In genomic region chr12:44345251-44345650, GRCm38 (mm10) we compare ENCODE assay signal across 30 mouse cellular contexts. TPM values are rescaled to one million over a fixed set of nuclear protein-coding genes. Genes with fewer than 3 reads are reported as not detected.
DNase-seq lines count a peak whose midpoint lies in the region; ATAC-seq and TF ChIP-seq lines count a peak whose summit lies in the region.
"Had no signal": no experiment of that assay in that cellular context is flagged by ENCODE, and none has a peak within 500 bp of the region (broad histone marks: within the 10 kb centered on the region; RNA-seq: fewer than 3 reads in every experiment).

No protein-coding gene starts in this region.

- DNase-seq in forebrain, embryonic 10.5 days (ENCODE audit: extremely low spot score, low spot score): no peak
- no peak for DNase-seq in hindbrain, postnatal 0 days (ENCODE audit: low spot score)
- no peak for DNase-seq in hindbrain, embryonic 10.5 days (ENCODE audit: low spot score)
- no peak for DNase-seq in CH12.LX (ENCODE audit: extremely low read depth)
- DNase-seq in retina, embryonic 14.5 days (ENCODE audit: low spot score): peak; percentile 63
- DNase-seq: adrenal gland, postnatal 10 days; cerebellum, adult 11 months; cerebellum, adult 9-10 months; cerebellum, postnatal 36 days; gastrocnemius, postnatal 25 days; heart, adult 18-20 months; heart, postnatal 10 days; kidney, adult 18-20 months; kidney, postnatal 25 days; left cerebral cortex, postnatal 4 days; liver, postnatal 0 days; lung, postnatal 36 days; thymus, postnatal 14 days had no signal

- ATAC-seq in forebrain, embryonic 15.5 days (replicated peaks): no peak
- ATAC-seq in hindbrain, postnatal 0 days: no peak
- ATAC-seq in heart, embryonic 11.5 days (replicated peaks; ENCODE audit: insufficient number of reproducible peaks, low FRiP score, low TSS enrichment): no peak
- ATAC-seq: liver, embryonic 12.5 days; liver, postnatal 0 days; Patski had no signal

- WGBS in forebrain, embryonic 10.5 days: 43% methylated on average over 5 of the region's 5 CpGs
- 12% methylated on average over 5 of the region's 5 CpGs for WGBS in forebrain, embryonic 15.5 days
- 28% methylated on average over 5 of the region's 5 CpGs for WGBS in hindbrain, postnatal 0 days
- WGBS in hindbrain, embryonic 10.5 days: 53% methylated on average over 5 of the region's 5 CpGs
- WGBS in heart, embryonic 11.5 days (ENCODE audit: insufficient replicate concordance): 75% methylated on average over 5 of the region's 5 CpGs

- peak overlapping the region; percentile 52; the same call in 1 of the 2 replicates for H3K27ac ChIP-seq in forebrain, embryonic 10.5 days
- H3K27ac ChIP-seq in forebrain, embryonic 15.5 days (replicated peaks): no peak overlapping the region
- peak overlapping the region; percentile 58; the same call in 1 of the 2 replicates for H3K27ac ChIP-seq in hindbrain, postnatal 0 days
- H3K27ac ChIP-seq in hindbrain, embryonic 10.5 days: no peak overlapping the region
- no peak overlapping the region for H3K27ac ChIP-seq in CH12.LX (ENCODE audit: insufficient read depth, low read depth)
- H3K27ac ChIP-seq in heart, embryonic 11.5 days (ENCODE audit: low read depth, low read length): no peak overlapping the region
- H3K27ac ChIP-seq: heart, embryonic 13.5 days; hindbrain, embryonic 15.5 days; kidney, embryonic 15.5 days; liver, embryonic 12.5 days; midbrain, embryonic 12.5 days had no signal

- H3K9me3 ChIP-seq in forebrain, embryonic 10.5 days: no peaks in the 10 kb centered on the region
- H3K9me3 ChIP-seq in forebrain, embryonic 15.5 days: no peaks in the 10 kb centered on the region
- H3K9me3 ChIP-seq in hindbrain, postnatal 0 days (ENCODE audit: low read length): no peaks in the 10 kb centered on the region
- no peaks in the 10 kb centered on the region for H3K9me3 ChIP-seq in hindbrain, embryonic 10.5 days
- H3K9me3 ChIP-seq in CH12.LX (replicated peaks; ENCODE audit: low read length): no peaks in the 10 kb centered on the region
- no peaks in the 10 kb centered on the region for H3K9me3 ChIP-seq in heart, embryonic 11.5 days (replicated peaks; ENCODE audit: control insufficient read depth, low read length)
- H3K9me3 ChIP-seq: heart, embryonic 13.5 days; hindbrain, embryonic 15.5 days; kidney, embryonic 15.5 days; liver, embryonic 12.5 days; midbrain, embryonic 12.5 days had no signal

- no peak for TF ChIP-seq CTCF in hindbrain, postnatal 0 days (IDR thresholded peaks at IDR 0.05; ENCODE audit: low read depth)
- TF ChIP-seq CTCF in CH12.LX (conservative IDR thresholded peaks at IDR 0.05 in 1 of 2, IDR thresholded peaks at IDR 0.05 in 1 of 2; ENCODE audit: low read depth in 2 of 2, low read length in 2 of 2): no peak

- peaks cover 51% of the 10 kb centered on the region for H3K4me1 ChIP-seq in forebrain, embryonic 10.5 days
- peaks cover 31% of the 10 kb centered on the region for H3K4me1 ChIP-seq in forebrain, embryonic 15.5 days
- H3K4me1 ChIP-seq in hindbrain, postnatal 0 days (ENCODE audit: insufficient read depth, low read length): peaks cover 5% of the 10 kb centered on the region; the same call in 1 of the 2 replicates
- H3K4me1 ChIP-seq in hindbrain, embryonic 10.5 days (replicated peaks): peaks cover 32% of the 10 kb centered on the region
- H3K4me1 ChIP-seq in CH12.LX (ENCODE audit: control insufficient read depth in 1 of 2, insufficient read depth in 2 of 2): peaks cover 3 to 14% of the 10 kb centered on the region in 2 experiments
- H3K4me1 ChIP-seq in heart, embryonic 11.5 days (ENCODE audit: control insufficient read depth, insufficient read depth, low read length): no peaks in the 10 kb centered on the region
- H3K4me1 ChIP-seq: heart, embryonic 13.5 days; kidney, embryonic 15.5 days; liver, embryonic 12.5 days had no signal

- no peak for TF ChIP-seq EP300 in CH12.LX (IDR thresholded peaks at IDR 0.05; ENCODE audit: low read length)

- no peaks in the 10 kb centered on the region for H3K27me3 ChIP-seq in forebrain, embryonic 10.5 days (ENCODE audit: poor library complexity, severe bottlenecking)
- no peaks in the 10 kb centered on the region for H3K27me3 ChIP-seq in forebrain, embryonic 15.5 days
- no peaks in the 10 kb centered on the region for H3K27me3 ChIP-seq in hindbrain, postnatal 0 days (ENCODE audit: insufficient read depth, low read length)
- no peaks in the 10 kb centered on the region for H3K27me3 ChIP-seq in hindbrain, embryonic 10.5 days (ENCODE audit: insufficient read depth, poor library complexity, severe bottlenecking)
- H3K27me3 ChIP-seq in CH12.LX (replicated peaks): no peaks in the 10 kb centered on the region
- no peaks in the 10 kb centered on the region for H3K27me3 ChIP-seq in heart, embryonic 11.5 days (ENCODE audit: control insufficient read depth, insufficient read depth, low read length)
- H3K27me3 ChIP-seq: heart, embryonic 13.5 days; hindbrain, embryonic 15.5 days; kidney, embryonic 15.5 days; liver, embryonic 12.5 days; midbrain, embryonic 12.5 days had no signal

- no peak for TF ChIP-seq RAD21 in CH12.LX (IDR thresholded peaks at IDR 0.05; ENCODE audit: low read depth, low read length)

- H3K36me3 ChIP-seq in forebrain, embryonic 10.5 days (replicated peaks): no peaks in the 10 kb centered on the region
- no peaks in the 10 kb centered on the region for H3K36me3 ChIP-seq in forebrain, embryonic 15.5 days
- H3K36me3 ChIP-seq in hindbrain, postnatal 0 days (ENCODE audit: insufficient read depth, low read length): no peaks in the 10 kb centered on the region
- H3K36me3 ChIP-seq in hindbrain, embryonic 10.5 days: no peaks in the 10 kb centered on the region
- H3K36me3 ChIP-seq in CH12.LX (replicated peaks in 1 of 2; ENCODE audit: control insufficient read depth in 1 of 2, insufficient read depth in 1 of 2, low read length in 1 of 2): no peaks in the 10 kb centered on the region
- H3K36me3 ChIP-seq in heart, embryonic 11.5 days (ENCODE audit: control insufficient read depth, insufficient read depth, low read length): no peaks in the 10 kb centered on the region
- H3K36me3 ChIP-seq: heart, embryonic 13.5 days; hindbrain, embryonic 15.5 days; kidney, embryonic 15.5 days; liver, embryonic 12.5 days; midbrain, embryonic 12.5 days had no signal

- no peaks in the 10 kb centered on the region for H3K79me2 ChIP-seq in CH12.LX (replicated peaks; ENCODE audit: control insufficient read depth, extremely low read depth, insufficient read depth, poor library complexity, severe bottlenecking)

- H3K9ac ChIP-seq in forebrain, embryonic 15.5 days (replicated peaks): no peak overlapping the region
- H3K9ac ChIP-seq in hindbrain, postnatal 0 days (replicated peaks; ENCODE audit: low read length): no peak overlapping the region
- no peak overlapping the region for H3K9ac ChIP-seq in CH12.LX (ENCODE audit: insufficient read depth, low read depth)
- H3K9ac ChIP-seq in heart, embryonic 11.5 days (ENCODE audit: low read depth, low read length): no peak overlapping the region
- H3K9ac ChIP-seq: heart, embryonic 13.5 days; hindbrain, embryonic 15.5 days; kidney, embryonic 15.5 days; liver, embryonic 12.5 days; liver, postnatal 0 days; midbrain, embryonic 12.5 days had no signal

- no peak overlapping the region for H3K4me3 ChIP-seq in forebrain, embryonic 10.5 days
- H3K4me3 ChIP-seq in forebrain, embryonic 15.5 days: no peak overlapping the region
- H3K4me3 ChIP-seq in hindbrain, postnatal 0 days (ENCODE audit: low read length): no peak overlapping the region
- no peak overlapping the region for H3K4me3 ChIP-seq in hindbrain, embryonic 10.5 days
- no peak overlapping the region for H3K4me3 ChIP-seq in CH12.LX (replicated peaks in 1 of 3; ENCODE audit: low read depth in 2 of 3, low read length in 2 of 3, poor library complexity in 1 of 3)
- H3K4me3 ChIP-seq in heart, embryonic 11.5 days (ENCODE audit: low read depth, low read length): no peak overlapping the region
- H3K4me3 ChIP-seq: erythroblast, embryonic 14.5 days; heart, embryonic 13.5 days; hindbrain, embryonic 15.5 days; kidney, embryonic 15.5 days; liver, embryonic 12.5 days; midbrain, embryonic 12.5 days had no signal

- no peak for TF ChIP-seq POLR2A in CH12.LX (IDR thresholded peaks at IDR 0.05; ENCODE audit: low read depth, low read length)

- dilution Hi-C loops in CH12.LX (cut with MboI; ENCODE audit: extremely low pct_ligation_motif_present, extremely low pct_unique_long_range_greater_than_20kb, low sequenced_read_pairs): no loop called here

- in situ Hi-C loops in CH12.LX (cut with MboI; ENCODE audit: low pct_ligation_motif_present, low pct_unique_long_range_greater_than_20kb, low sequenced_read_pairs): no loop called here

- H3K4me2 ChIP-seq in forebrain, embryonic 15.5 days (replicated peaks): no peak overlapping the region
- H3K4me2 ChIP-seq in hindbrain, postnatal 0 days (ENCODE audit: low read depth, low read length): 0 out of 2 replicates have a peak overlapping the region, but pooled peaks have one; percentile 5
- peak overlapping the region; percentile 61; the same call in 1 of the 2 replicates for H3K4me2 ChIP-seq in CH12.LX (ENCODE audit: insufficient read depth, low read depth, poor library complexity, severe bottlenecking)
- no peak overlapping the region for H3K4me2 ChIP-seq in heart, embryonic 11.5 days
- H3K4me2 ChIP-seq: heart, embryonic 13.5 days; hindbrain, embryonic 15.5 days; kidney, embryonic 15.5 days; liver, embryonic 12.5 days; midbrain, embryonic 12.5 days had no signal

TF ChIP-seq in CH12.LX, 34 proteins besides CTCF, POLR2A, EP300 and RAD21 (continues in another document):
- no peak for TF ChIP-seq MAX (IDR thresholded peaks at IDR 0.05; ENCODE audit: low read length)
- TF ChIP-seq MEF2A (IDR thresholded peaks at IDR 0.05; ENCODE audit: borderline replicate concordance, low read depth, low read length): no peak
- TF ChIP-seq E2F4 (IDR thresholded peaks at IDR 0.05; ENCODE audit: insufficient replicate concordance, low read depth, low read length): no peak
- TF ChIP-seq ETS1 (conservative IDR thresholded peaks at IDR 0.05; ENCODE audit: low read depth, low read length): no peak
- no peak for TF ChIP-seq CHD1 (IDR thresholded peaks at IDR 0.05; ENCODE audit: low read depth, low read length)
- no peak for TF ChIP-seq BHLHE40 (IDR thresholded peaks at IDR 0.05; ENCODE audit: low read depth, low read length)
- no peak for TF ChIP-seq SMC3 (IDR thresholded peaks at IDR 0.05; ENCODE audit: low read depth, low read length)
- no peak for TF ChIP-seq USF2 (conservative IDR thresholded peaks at IDR 0.05; ENCODE audit: low read depth, low read length)

RNA-seq across cellular contexts. Expression of gene Nrcam, which starts 16.6 kb away (rescaled TPM):
- 19.4 and 22.6 TPM in 2 replicates for polyA plus RNA-seq in forebrain, embryonic 10.5 days (2016; fragmentation: Nextera tagmentation; extraction: Ambion mirVana)
- polyA plus RNA-seq in forebrain, embryonic 15.5 days (2015; fragmentation: Nextera tagmentation; extraction: Ambion mirVana): 107 and 112 TPM in 2 replicates
- total RNA-seq in hindbrain, postnatal 0 days (2014; rRNA removed): 163 and 192 TPM in 2 replicates
- polyA plus RNA-seq in hindbrain, postnatal 0 days (2015; fragmentation: Nextera tagmentation; extraction: Ambion mirVana): 113 and 117 TPM in 2 replicates
- polyA plus RNA-seq in hindbrain, embryonic 10.5 days (2016; fragmentation: Nextera tagmentation; extraction: Ambion mirVana): 24.2 and 46.9 TPM in 2 replicates
- total RNA-seq in CH12.LX (2012; rRNA removed): 0.04 and 0.13 TPM in 2 replicates
- total RNA-seq in CH12.LX (2014; rRNA removed): 0.05 and 0.24 TPM in 2 replicates
- 0.33 and 0.59 TPM in 2 replicates for polyA plus RNA-seq in CH12.LX (2012; ENCODE audit: insufficient read length, low read depth)
- polyA plus RNA-seq in heart, embryonic 11.5 days (2014; fragmentation: Nextera tagmentation; extraction: Ambion mirVana): 0.84 and 1.6 TPM in 2 replicates
- total RNA-seq: hematopoietic stem cell, adult 5-6 weeks; megakaryocyte, adult 5-6 weeks; MEL had no signal
- polyA plus RNA-seq: erythroblast, embryonic 14.5 days; liver, postnatal 0 days had no signal

Comparison
In these comparisons a context has a peak if more than half of its experiments do, and no peak if none do; other contexts are left out.
1. H3K27ac ChIP-seq: peak in forebrain, embryonic 10.5 days (single experiment) and hindbrain, postnatal 0 days (single experiment); none in forebrain, embryonic 15.5 days (single experiment), hindbrain, embryonic 10.5 days (single experiment), CH12.LX (single experiment) and heart, embryonic 11.5 days (single experiment).
2. H3K4me2 ChIP-seq: peak in hindbrain, postnatal 0 days (single experiment) and CH12.LX (single experiment); none in forebrain, embryonic 15.5 days (single experiment) and heart, embryonic 11.5 days (single experiment).